Mouse (Mus musculus) embryonic facial prominence, embryonic 11.5 days (tissue): ENCODE data around the gene Srsf4. TPM values are rescaled to one million over a fixed set of nuclear protein-coding genes. Genes with fewer than 3 reads are reported as not detected.

ENCODE experiments used
- ATAC-seq: fragments of 200-750 bp; cut with Nextera tagmentation; replicated peaks from 2 replicates; pipeline ENCODE4 v1.8.0; 2017; ENCODE audit warnings: low read depth; ENCODE audit not compliant: insufficient number of reproducible peaks, low FRiP score, low TSS enrichment
- DNase-seq: peaks from one replicate; pipeline ENCODE4 v3.0.0-alpha.2; 2015; ENCODE audit warnings: low spot score
- H3K27ac ChIP-seq: fragments of 300-500 bp; sonication (generic); replicated peaks from 2 replicates; pipeline ENCODE4 v1.5.1; 2014; ENCODE audit warnings: mild to moderate bottlenecking, low read depth, low read length, control low read depth
- H3K27me3 ChIP-seq: fragments of 300-500 bp; sonication (generic); 2 replicates; pipeline ENCODE4 v1.6.1; 2014; ENCODE audit warnings: mild to moderate bottlenecking, low read length, moderate library complexity, mixed read lengths; ENCODE audit not compliant: control insufficient read depth, insufficient read depth
- H3K36me3 ChIP-seq: fragments of 300-500 bp; sonication (generic); replicated peaks from 2 replicates; pipeline ENCODE4 v1.6.1; 2014; ENCODE audit warnings: low read depth, mild to moderate bottlenecking, low read length, moderate library complexity, mixed read lengths; ENCODE audit not compliant: control insufficient read depth, insufficient read depth
- H3K4me1 ChIP-seq: fragments of 300-500 bp; sonication (generic); 2 replicates; pipeline ENCODE4 v1.6.1; 2014; ENCODE audit warnings: low read length, mixed read lengths; ENCODE audit not compliant: control insufficient read depth, insufficient read depth
- H3K4me2 ChIP-seq: fragments of 300-500 bp; sonication (generic); 2 replicates; pipeline ENCODE4 v1.6.1; 2014; ENCODE audit warnings: low read depth, mild to moderate bottlenecking, control low read depth, low read length, moderate library complexity
- H3K4me3 ChIP-seq: fragments of 300-500 bp; sonication (generic); 2 replicates; pipeline ENCODE4 v1.5.1; 2014; ENCODE audit warnings: low read depth, low read length, control low read depth
- H3K9ac ChIP-seq: fragments of 300-500 bp; sonication (generic); replicated peaks from 2 replicates; pipeline ENCODE4 v1.6.1; 2014; ENCODE audit warnings: mild to moderate bottlenecking, control low read depth, low read length
- H3K9me3 ChIP-seq: fragments of 300-500 bp; sonication (generic); replicated peaks from 2 replicates; pipeline ENCODE4 v1.6.1; 2016; ENCODE audit warnings: mild to moderate bottlenecking, low read length, inconsistent platforms, mixed read lengths; ENCODE audit not compliant: control insufficient read depth
- WGBS: fragments of 180-500 bp; shearing (Covaris S2); extraction: QIAGEN DNeasy Blood & Tissue Kit; methylation state at CpG from one replicate; pipeline ENCODE4 v1.1.7; 2014; 5-methylcytosine and 5-hydroxymethylcytosine counted together
- polyA plus RNA-seq: library from polyadenylated mRNA; unstranded; fragments of >200 nt; fragmentation: Nextera tagmentation; extraction: Ambion mirVana; gene quantifications from 2 replicates; pipeline ENCODE4 v1.2.1, GENCODE M21; 2014

Gene Srsf4
- polyA plus RNA-seq, result 119 and 131 TPM in 2 replicates

- H3K27ac ChIP-seq, result peak within 1 kb of the TSS; percentile 100
- peak within 1 kb of the TSS; percentile 100 for H3K9ac ChIP-seq
- 0% methylated on average over 50 of the region's 116 CpGs for WGBS
- no peaks in the 10 kb centered on the region for H3K27me3 ChIP-seq
- ATAC-seq, result peak; percentile 91
- H3K4me3 ChIP-seq, result peak within 1 kb of the TSS; percentile 99
- DNase-seq, result peak; percentile 97
- no peaks in the 10 kb centered on the region for H3K4me1 ChIP-seq
- H3K4me2 ChIP-seq, result peak within 1 kb of the TSS; percentile 83
- H3K9me3 ChIP-seq, result no peaks in the 10 kb centered on the region
- no peaks in the 10 kb centered on the region for H3K36me3 ChIP-seq
Observed at GRCm38 (mm10) chr4:131873293-131874168, at the start of gene Srsf4. Gene Srsf4, plus strand, starts transcription at chr4:131873617.

- no peaks in the 10 kb centered on the region for H3K36me3 ChIP-seq
- 26% methylated on average over 3 of the region's 3 CpGs for WGBS
- H3K9me3 ChIP-seq, result no peaks in the 10 kb centered on the region
- no peak overlapping the region for H3K4me3 ChIP-seq
- DNase-seq (no peak), ATAC-seq (no peak)
- no peak overlapping the region for H3K4me2 ChIP-seq
- no peak overlapping the region for H3K9ac ChIP-seq
- H3K27ac ChIP-seq, result no peak overlapping the region
- H3K4me1 ChIP-seq, result no peaks in the 10 kb centered on the region
- H3K27me3 ChIP-seq, result no peaks in the 10 kb centered on the region
Observed at GRCm38 (mm10) chr4:131824939-131825338, 48.5 kb upstream of the Srsf4 start.

GRCm38 (mm10) chr4:131825830-131826229, 47.6 kb upstream of the Srsf4 start:
- 36% methylated on average over 8 of the region's 8 CpGs for WGBS
- 0 out of 2 replicates have a peak overlapping the region, but pooled peaks have one; percentile 56 for H3K27ac ChIP-seq
- DNase-seq (peak; percentile 26), ATAC-seq (no peak)
- no peak overlapping the region for H3K4me3 ChIP-seq
- H3K4me2 ChIP-seq, result no peak overlapping the region
- H3K9ac ChIP-seq, result no peak overlapping the region
- no peaks in the 10 kb centered on the region for H3K27me3 ChIP-seq
- no peaks in the 10 kb centered on the region for H3K9me3 ChIP-seq
- H3K4me1 ChIP-seq, result no peaks in the 10 kb centered on the region
- no peaks in the 10 kb centered on the region for H3K36me3 ChIP-seq

GRCm38 (mm10) chr4:131826905-131827304, 46.5 kb upstream of the Srsf4 start:
- H3K4me1 ChIP-seq, result no peaks in the 10 kb centered on the region
- H3K36me3 ChIP-seq, result no peaks in the 10 kb centered on the region
- peak; percentile 90 for DNase-seq
- peak; percentile 64 for ATAC-seq
- no peak overlapping the region; the same call in 1 of the 2 replicates for H3K9ac ChIP-seq
- no peaks in the 10 kb centered on the region for H3K9me3 ChIP-seq
- 5% methylated on average over 6 of the region's 6 CpGs for WGBS
- H3K4me3 ChIP-seq, result no peak overlapping the region
- no peaks in the 10 kb centered on the region for H3K27me3 ChIP-seq
- peak overlapping the region; percentile 19 for H3K4me2 ChIP-seq
- H3K27ac ChIP-seq, result peak overlapping the region; percentile 56

- Histone ChIP-seq H3K4me1 (no peaks in the 10 kb centered on the region), H3K9me3 (no peaks in the 10 kb centered on the region), H3K4me3 (no peak overlapping the region), H3K27ac (no peak overlapping the region), H3K9ac (no peak overlapping the region), H3K4me2 (no peak overlapping the region), H3K27me3 (no peaks in the 10 kb centered on the region), H3K36me3 (no peaks in the 10 kb centered on the region)
- DNase-seq (no peak), ATAC-seq (no peak)
- WGBS, result 83% methylated on average over 8 of the region's 8 CpGs
Observed at GRCm38 (mm10) chr4:131829123-131829522, 44.3 kb upstream of the Srsf4 start.

GRCm38 (mm10) chr4:131831546-131832045, 41.8 kb upstream of the Srsf4 start:
- no peak overlapping the region for H3K27ac ChIP-seq
- ATAC-seq, result no peak
- no peaks in the 10 kb centered on the region for H3K27me3 ChIP-seq
- H3K36me3 ChIP-seq, result no peaks in the 10 kb centered on the region
- H3K4me2 ChIP-seq, result no peak overlapping the region
- H3K9ac ChIP-seq, result no peak overlapping the region; the same call in 1 of the 2 replicates
- H3K4me1 ChIP-seq, result peaks cover 8% of the 10 kb centered on the region
- 76% methylated on average over 5 of the region's 5 CpGs for WGBS
- H3K4me3 ChIP-seq, result no peak overlapping the region
- no peak for DNase-seq
- H3K9me3 ChIP-seq, result no peaks in the 10 kb centered on the region

- Histone ChIP-seq H3K4me3 (no peak overlapping the region), H3K4me2 (no peak overlapping the region), H3K36me3 (no peaks in the 10 kb centered on the region), H3K9ac (no peak overlapping the region), H3K27ac (no peak overlapping the region), H3K4me1 (peaks cover 8% of the 10 kb centered on the region), H3K9me3 (no peaks in the 10 kb centered on the region), H3K27me3 (peaks cover 3% of the 10 kb centered on the region; the same call in 1 of the 2 replicates)
- no peak for DNase-seq
- no peak for ATAC-seq
- 68% methylated on average over 3 of the region's 3 CpGs for WGBS
Observed at GRCm38 (mm10) chr4:131832759-131833407, 40.5 kb upstream of the Srsf4 start.
